Mouse (Mus musculus) brain, embryonic 18.5 days (tissue): Measurements from ENCODE around the gene Lelp1.

Experiments
- DNase-seq: peaks from one replicate; pipeline ENCODE4 v3.0.0-alpha.2; 2012; ENCODE audit warnings: low read depth, low spot score

The Lelp1 gene

GRCm38 (mm10) chr3:92142644-92143043 is at the start of gene Lelp1:
Gene Lelp1, minus strand, starts transcription at chr3:92142744.
- DNase-seq, result no peak

- no peak for DNase-seq
Measured at GRCm38 (mm10) chr3:92176880-92177279, 34.3 kb upstream of the Lelp1 start.

- DNase-seq, result no peak
Measured at GRCm38 (mm10) chr3:92169847-92170246, 27.3 kb upstream of the Lelp1 start.

GRCm38 (mm10) chr3:92153322-92153721 is 10.8 kb upstream of the Lelp1 start:
- DNase-seq, result peak; percentile 28

- DNase-seq, result peak; percentile 54
Measured at GRCm38 (mm10) chr3:92150631-92151277, 8.2 kb upstream of the Lelp1 start.

GRCm38 (mm10) chr3:92147913-92148312 is 5.4 kb upstream of the Lelp1 start:
- no peak for DNase-seq

GRCm38 (mm10) chr3:92147420-92147819 is 4.9 kb upstream of the Lelp1 start:
- DNase-seq, result no peak

- DNase-seq, result no peak
Measured at GRCm38 (mm10) chr3:92123847-92124246, 18.7 kb downstream of the Lelp1 start, which contains the start of gene Prr9. Gene Prr9, minus strand, starts transcription at chr3:92123947.

- DNase-seq, result no peak
Measured at GRCm38 (mm10) chr3:92120902-92121301, 21.6 kb downstream of the Lelp1 start.

- no peak for DNase-seq
Measured at GRCm38 (mm10) chr3:92117930-92118329, 24.6 kb downstream of the Lelp1 start.

- DNase-seq, result no peak
Measured at GRCm38 (mm10) chr3:92111526-92111925, 31.0 kb downstream of the Lelp1 start.

- DNase-seq, result no peak
Measured at GRCm38 (mm10) chr3:92110790-92111189, 31.8 kb downstream of the Lelp1 start.

- no peak for DNase-seq
Measured at GRCm38 (mm10) chr3:92106582-92106981, 36.0 kb downstream of the Lelp1 start.
